Mouse (Mus musculus): ENCODE results near the gene Grhl1.
A peak's percentile ranks its signal among the peaks of the same experiment; 100 is the strongest.

Gene Grhl1

GRCm38 (mm10) chr12:24645901-24646300, 73.8 kb downstream of the Grhl1 start:
- no peak for DNase-seq

GRCm38 (mm10) chr12:24648094-24648493, 76.0 kb downstream of the Grhl1 start:
- DNase-seq: peak; percentile 44 to 52

- DNase-seq: no peak
Observed at GRCm38 (mm10) chr12:24650415-24651062, 78.5 kb downstream of the Grhl1 start.

DNA sequence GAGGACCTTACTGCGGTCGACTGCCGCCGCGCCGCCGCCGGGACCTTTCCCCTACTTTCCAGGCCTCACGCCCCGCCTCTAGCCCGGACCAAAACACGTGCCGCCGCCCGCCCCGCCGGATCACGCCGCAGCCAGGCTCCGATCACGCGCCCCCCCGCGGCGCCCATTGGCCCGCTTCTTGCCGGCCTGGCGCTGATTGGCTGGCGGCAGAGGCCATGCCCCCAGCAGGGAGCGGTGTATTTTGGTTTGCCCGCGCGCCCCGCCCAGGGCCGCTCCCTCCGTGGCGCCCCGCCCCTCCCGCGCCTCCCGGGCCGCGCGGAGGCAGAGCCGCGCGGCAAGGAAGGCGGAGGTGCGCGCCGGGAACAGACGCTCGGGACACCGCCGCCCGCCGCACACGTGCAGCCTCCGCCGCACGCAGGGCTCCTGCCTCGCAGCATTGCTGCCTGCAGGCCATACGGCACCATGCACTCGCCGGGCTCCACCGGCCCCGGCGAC, 79.0 kb downstream of the Grhl1 start, which contains the start of gene Klf11:
Klf11 (plus strand) TSS at position 212 of the 495 bp plus-strand sequence.
- peak; percentile 99 for DNase-seq

GRCm38 (mm10) chr12:24651642-24652342, 79.7 kb downstream of the Grhl1 start:
- DNase-seq: peak; percentile 98 to 99

DNA sequence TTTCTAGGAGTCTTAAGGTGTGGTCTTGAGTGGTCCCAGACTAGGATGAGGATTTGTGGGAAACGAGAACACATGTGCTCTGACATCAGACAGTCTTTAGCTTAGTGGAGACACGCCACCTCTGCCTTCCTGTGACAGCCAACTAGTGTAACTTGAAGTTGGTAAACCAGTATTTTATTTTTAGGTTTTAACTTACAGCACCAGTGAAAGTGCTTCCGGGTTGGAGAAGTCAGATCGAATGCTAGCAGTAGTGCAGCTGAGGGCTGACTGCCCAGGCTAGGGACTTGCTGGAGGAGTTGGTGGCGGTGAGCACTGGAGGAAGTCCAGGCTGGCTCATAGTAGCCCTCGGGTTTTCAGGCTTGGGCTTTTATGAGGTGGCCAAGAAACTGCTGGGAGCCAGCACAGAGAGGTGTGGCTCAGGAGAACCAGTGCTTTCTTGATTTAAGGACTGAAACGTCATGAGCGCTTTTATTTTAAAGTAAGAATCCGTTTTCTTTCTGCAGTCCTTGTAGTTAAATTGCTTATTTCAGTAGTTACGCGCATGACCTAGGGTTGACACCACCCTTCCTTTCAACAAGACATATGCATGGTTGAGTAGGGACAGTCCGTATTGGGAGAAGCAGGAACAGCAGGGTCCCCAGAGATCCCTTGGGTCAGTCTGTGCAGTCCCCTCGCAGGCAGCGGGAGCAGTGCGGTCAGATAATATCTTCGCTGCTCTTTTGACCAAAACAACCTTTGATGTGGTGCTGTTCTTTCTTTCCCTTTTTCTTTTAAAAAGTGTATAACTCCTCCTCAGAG, 82.2 kb downstream of the Grhl1 start:
- no peak for DNase-seq

GRCm38 (mm10) chr12:24656436-24656835, 84.4 kb downstream of the Grhl1 start:
- DNase-seq: peak; percentile 57 to 71

- DNase-seq: peak; percentile 78 to 79
Observed at GRCm38 (mm10) chr12:24658998-24659397, 86.9 kb downstream of the Grhl1 start.

GRCm38 (mm10) chr12:24659923-24660322, 87.8 kb downstream of the Grhl1 start:
- DNase-seq: no peak

DNA sequence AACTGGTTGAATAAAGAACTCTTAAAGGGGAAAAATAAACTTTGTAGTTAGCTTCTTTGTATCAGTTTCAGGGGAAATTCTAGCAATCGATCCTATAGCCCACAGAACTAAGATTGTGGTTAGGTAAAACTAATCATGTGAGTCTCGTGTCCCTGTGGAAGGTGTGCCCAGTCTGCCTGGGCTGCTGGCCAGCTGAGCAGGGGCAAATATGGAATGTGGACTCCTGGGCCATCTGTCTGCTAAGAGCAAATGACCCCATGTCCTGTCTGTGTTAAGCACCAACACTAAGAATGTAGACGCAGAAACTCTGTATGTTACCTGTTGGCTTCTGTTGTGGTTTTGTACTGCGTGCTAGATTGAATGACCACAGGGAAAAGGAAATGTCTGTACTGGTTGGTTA, 89.0 kb downstream of the Grhl1 start:
- peak; percentile 77 for DNase-seq

- no peak for DNase-seq
Observed at GRCm38 (mm10) chr12:24662131-24662530, 90.0 kb downstream of the Grhl1 start.

Measured in kidney, postnatal 36 days (tissue).